Mouse (Mus musculus): Measurements from ENCODE around the gene Try10. TPM values are rescaled to one million over a fixed set of nuclear protein-coding genes. Genes with fewer than 3 reads are reported as not detected.

Try10 gene
- polyA plus RNA-seq (2012; rRNA removed), result not detected in 2 replicates

GRCm38 (mm10) chr6:41353932-41354331, at the start of gene Try10:
Try10 (plus strand) TSS chr6:41354105.

GRCm38 (mm10) chr6:41316741-41317140, 37.2 kb upstream of the Try10 start, which contains the start of gene Try5:
Try5 (minus strand) TSS chr6:41316841.

GRCm38 (mm10) chr6:41377578-41377977, 23.7 kb downstream of the Try10 start, which contains the start of gene Prss3:
Prss3 (minus strand) TSS chr6:41377678.

GRCm38 (mm10) chr6:41392056-41392455, 38.2 kb downstream of the Try10 start, which contains the start of gene Gm5771:
Gm5771 (plus strand) TSS chr6:41392356.

Other genes with a start within 250 kb of the Try10 start
- 0.68 and 4.7 TPM in 2 replicates for gene Try4, start 51.8 kb upstream of the Try10 start, polyA plus RNA-seq (2012; rRNA removed)
- gene Try5, start 37.3 kb upstream of the Try10 start, polyA plus RNA-seq (2012; rRNA removed), result 0.61 and 2.0 TPM in 2 replicates
- gene Prss3, start 23.6 kb downstream of the Try10 start, polyA plus RNA-seq (2012; rRNA removed), result not detected in 2 replicates
- gene Gm5771, start 38.3 kb downstream of the Try10 start, polyA plus RNA-seq (2012; rRNA removed), result not detected in 2 replicates
- not detected in 2 replicates for gene Gm10334, start 92.0 kb downstream of the Try10 start, polyA plus RNA-seq (2012; rRNA removed)
- not detected in 2 replicates for gene Prss1, start 104.8 kb downstream of the Try10 start, polyA plus RNA-seq (2012; rRNA removed)
- 1.4 and 5.8 TPM in 2 replicates for gene Prss2, start 167.7 kb downstream of the Try10 start, polyA plus RNA-seq (2012; rRNA removed)